Comparison of ENCODE assay signal across 9 mouse cellular contexts in the genomic region with DNA sequence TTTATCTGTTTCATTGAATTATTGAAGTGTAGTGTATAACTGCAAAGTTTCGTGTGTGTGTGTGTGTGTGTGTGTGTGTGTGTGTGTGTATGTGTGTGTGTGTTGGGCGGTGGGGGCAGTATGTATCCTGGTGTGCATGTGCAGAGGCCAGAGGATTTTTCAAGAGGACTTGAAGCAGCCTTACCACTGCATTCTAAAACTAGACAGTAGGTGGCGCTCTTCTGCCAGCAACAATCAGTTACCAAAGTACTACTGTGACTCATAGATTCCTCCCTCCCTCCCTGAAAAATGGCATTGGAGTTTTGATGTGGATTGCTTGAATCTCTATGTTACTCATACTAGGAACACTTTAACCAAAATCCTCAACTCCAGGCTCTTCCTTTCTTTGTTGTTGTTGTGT. TPM values are rescaled to one million over a fixed set of nuclear protein-coding genes. Genes with fewer than 3 reads are reported as not detected.
DNase-seq lines count a peak whose midpoint lies in the region; ATAC-seq and TF ChIP-seq lines count a peak whose summit lies in the region.
"Had no signal": no experiment of that assay in that cellular context is flagged by ENCODE, and none has a peak within 500 bp of the region (broad histone marks: within the 10 kb centered on the region; RNA-seq: fewer than 3 reads in every experiment).

No protein-coding gene starts in this region.

- peak; percentile 49 for TF ChIP-seq CTCF in bone marrow, adult 2 months (IDR thresholded peaks at IDR 0.05; ENCODE audit: control insufficient read depth, insufficient read depth, low read length)
- TF ChIP-seq CTCF in lung, adult 2 months (IDR thresholded peaks at IDR 0.05; ENCODE audit: insufficient read depth, low read length) = peak; percentile 54; the same call in 1 of the 2 replicates

- no peak overlapping the region for H3K4me3 ChIP-seq in ES-E14 (ENCODE audit: insufficient read depth in 1 of 2, low read depth in 1 of 2, low read length in 2 of 2, poor library complexity in 1 of 2, severe bottlenecking in 1 of 2)
- H3K4me3 ChIP-seq in bone marrow, adult 2 months (replicated peaks; ENCODE audit: control insufficient read depth, low read depth, low read length) = no peak overlapping the region
- H3K4me3 ChIP-seq in lung, adult 2 months (replicated peaks; ENCODE audit: extremely low read depth, low read depth, low read length) = no peak overlapping the region
- H3K4me3 ChIP-seq: midbrain, embryonic 12.5 days had no signal

- WGBS in bone marrow, adult 2 months = 13% methylated on average over 3 of the region's 3 CpGs
- WGBS in lung, adult 2 months = 18% methylated on average over 3 of the region's 3 CpGs

- in situ Hi-C loops in ES-E14 (cut with MboI; ENCODE audit: low sequenced_read_pairs in 2 of 2, unreplicated experiment in 2 of 2) = no loop called here

- H3K9ac ChIP-seq in ES-E14 (ENCODE audit: insufficient read depth, low read depth, low read length, poor library complexity, severe bottlenecking) = no peak overlapping the region
- H3K9ac ChIP-seq: midbrain, embryonic 12.5 days had no signal

- no peaks in the 10 kb centered on the region for H3K4me1 ChIP-seq in ES-E14 (ENCODE audit: control insufficient read depth in 2 of 2, insufficient read depth in 2 of 2, low read length in 2 of 2, poor library complexity in 1 of 2)
- H3K4me1 ChIP-seq in bone marrow, adult 2 months (ENCODE audit: control insufficient read depth, insufficient read depth, low read length) = no peaks in the 10 kb centered on the region; the same call in 1 of the 2 replicates
- H3K4me1 ChIP-seq in lung, adult 2 months (ENCODE audit: control insufficient read depth, insufficient read depth, low read length) = no peaks in the 10 kb centered on the region; the same call in 1 of the 2 replicates
- H3K4me1 ChIP-seq: midbrain, embryonic 12.5 days had no signal

- H3K36me3 ChIP-seq in ES-E14 (ENCODE audit: control insufficient read depth, insufficient read depth, low read length, poor library complexity, severe bottlenecking) = peaks cover 27% of the 10 kb centered on the region

- TF ChIP-seq POLR2A in bone marrow, adult 2 months (IDR thresholded peaks at IDR 0.05; ENCODE audit: borderline replicate concordance, control insufficient read depth, low read depth, low read length) = no peak
- no peak for TF ChIP-seq POLR2A in lung, adult 2 months (IDR thresholded peaks at IDR 0.05; ENCODE audit: borderline replicate concordance, extremely low read depth, low read depth, low read length)

- ATAC-seq in erythroblast, adult 5-6 weeks (replicated peaks; ENCODE audit: low FRiP score, poor library complexity, severe bottlenecking) = peak; percentile 86

- H3K9me3 ChIP-seq in ES-E14 (ENCODE audit: control insufficient read depth, insufficient read depth, low read depth, low read length) = no peaks in the 10 kb centered on the region
- H3K9me3 ChIP-seq: midbrain, embryonic 12.5 days had no signal

- intact Hi-C loops in heart, postnatal 10 days (cut with DNase I) = loop anchor here (1.0 kb wide), 1 partner anchor 46 kb away; no protein-coding TSS in a partner anchor

- DNase-seq in ES-E14 (ENCODE audit: low read depth, low spot score) = peak; percentile 79
- DNase-seq in heart, postnatal 10 days = peak; percentile 82 to 90
- peak; percentile 94 for DNase-seq in layer of hippocampus, adult 11-12 months (ENCODE audit: low spot score)
- peak; percentile 56 for DNase-seq in lung, adult 2 months
- DNase-seq in retina, postnatal 7 days (ENCODE audit: low read depth, low spot score) = peak; percentile 68
- DNase-seq in thymus, postnatal 4 days = peak; percentile 78

- H3K27ac ChIP-seq in ES-E14 (ENCODE audit: insufficient read depth, low read depth, low read length, poor library complexity, severe bottlenecking) = no peak overlapping the region
- H3K27ac ChIP-seq in bone marrow, adult 2 months (ENCODE audit: control insufficient read depth, insufficient read depth, low read depth, low read length, poor library complexity) = no peak overlapping the region
- H3K27ac ChIP-seq: midbrain, embryonic 12.5 days had no signal

TF ChIP-seq in ES-E14, 5 proteins besides CTCF, POLR2A, EP300 and RAD21:
- TF ChIP-seq MAFK (IDR thresholded peaks at IDR 0.05; ENCODE audit: insufficient read depth, low read depth, low read length) (no peak), CHD2 (IDR thresholded peaks at IDR 0.05; ENCODE audit: low read depth, low read length) (no peak), ZC3H11A (IDR thresholded peaks at IDR 0.05; ENCODE audit: borderline replicate concordance, low read depth, low read length) (no peak), ZNF384 (IDR thresholded peaks at IDR 0.05; ENCODE audit: low read depth, low read length) (no peak), HCFC1 (IDR thresholded peaks at IDR 0.05; ENCODE audit: borderline replicate concordance, insufficient read depth, low read length) (no peak)

RNA-seq across cellular contexts. Expression of a gene that starts 8.1 kb away (rescaled TPM):
- total RNA-seq in ES-E14 (2012; rRNA removed) = 52.9 and 71.0 TPM in 2 replicates
- polyA plus RNA-seq in bone marrow, adult 2 months (2011; ENCODE audit: insufficient read depth, insufficient read length, low replicate concordance, missing spikeins) = 22.8 and 28.3 TPM in 2 replicates
- 24.0 and 27.7 TPM in 2 replicates for total RNA-seq in erythroblast, adult 5-6 weeks (2015; ENCODE audit: low replicate concordance)
- 7.5 and 16.2 TPM in 2 replicates for total RNA-seq in erythroblast, adult 5-6 weeks (2017; ENCODE audit: low replicate concordance)
- 10 to 100 TPM; 49.5 to 54.2 TPM for total RNA-seq in heart, postnatal 10 days (2021)
- 18.4 and 22.6 TPM in 2 replicates for polyA plus RNA-seq in lung, adult 2 months (2012; rRNA removed)

RNA-seq across cellular contexts. Expression of a gene that starts 11.2 kb away (rescaled TPM):
- total RNA-seq in ES-E14 (2012; rRNA removed) = 66.4 and 70.1 TPM in 2 replicates
- polyA plus RNA-seq in bone marrow, adult 2 months (2011; ENCODE audit: insufficient read depth, insufficient read length, low replicate concordance, missing spikeins) = 4.7 and 9.0 TPM in 2 replicates
- total RNA-seq in erythroblast, adult 5-6 weeks (2015; ENCODE audit: low replicate concordance) = 2.9 and 3.1 TPM in 2 replicates
- total RNA-seq in erythroblast, adult 5-6 weeks (2017; ENCODE audit: low replicate concordance) = 2.0 and 3.6 TPM in 2 replicates
- 10 to 100 TPM; 10.2 to 11.9 TPM for total RNA-seq in heart, postnatal 10 days (2021)
- 5.5 and 5.7 TPM in 2 replicates for polyA plus RNA-seq in lung, adult 2 months (2012; rRNA removed)

RNA-seq across cellular contexts. Expression of a gene that starts 19.8 kb away (rescaled TPM):
- total RNA-seq in ES-E14 (2012; rRNA removed) = 2.5 and 4.4 TPM in 2 replicates
- 28.7 and 39.5 TPM in 2 replicates for polyA plus RNA-seq in bone marrow, adult 2 months (2011; ENCODE audit: insufficient read depth, insufficient read length, low replicate concordance, missing spikeins)
- 16.3 and 19.9 TPM in 2 replicates for total RNA-seq in erythroblast, adult 5-6 weeks (2015; ENCODE audit: low replicate concordance)
- 21.7 and 22.6 TPM in 2 replicates for total RNA-seq in erythroblast, adult 5-6 weeks (2017; ENCODE audit: low replicate concordance)
- total RNA-seq in heart, postnatal 10 days (2021) = 1 to 10 TPM; 3.1 to 5.1 TPM
- polyA plus RNA-seq in lung, adult 2 months (2012; rRNA removed) = 11.6 and 14.7 TPM in 2 replicates

RNA-seq across cellular contexts. Expression of a gene that starts 19.9 kb away (rescaled TPM):
- total RNA-seq in ES-E14 (2012; rRNA removed) = 0.42 and 0.54 TPM in 2 replicates
- 5.2 and 7.0 TPM in 2 replicates for polyA plus RNA-seq in bone marrow, adult 2 months (2011; ENCODE audit: insufficient read depth, insufficient read length, low replicate concordance, missing spikeins)
- 17.7 and 21.3 TPM in 2 replicates for total RNA-seq in erythroblast, adult 5-6 weeks (2015; ENCODE audit: low replicate concordance)
- 24.0 and 26.5 TPM in 2 replicates for total RNA-seq in erythroblast, adult 5-6 weeks (2017; ENCODE audit: low replicate concordance)
- total RNA-seq in heart, postnatal 10 days (2021) = 1 to 10 TPM; 5.1 to 7.4 TPM
- 13.9 and 16.4 TPM in 2 replicates for polyA plus RNA-seq in lung, adult 2 months (2012; rRNA removed)
